In genomic region chr12:66470868-66471267, GRCm38 (mm10) we compare ENCODE assay signal across 11 mouse cellular contexts.
DNase-seq lines count a peak whose midpoint lies in the region; ATAC-seq lines count a peak whose summit lies in the region.
"Had no signal": no experiment of that assay in that cellular context is flagged by ENCODE, and none has a peak within 500 bp of the region (broad histone marks: within the 10 kb centered on the region; RNA-seq: fewer than 3 reads in every experiment).

No protein-coding gene starts in this region.

- H3K36me3 ChIP-seq in forebrain, embryonic 16.5 days (ENCODE audit: control insufficient read depth, insufficient read depth) = no peaks in the 10 kb centered on the region
- no peaks in the 10 kb centered on the region for H3K36me3 ChIP-seq in midbrain, embryonic 13.5 days

- 6% methylated on average over 4 of the region's 4 CpGs for WGBS in forebrain, embryonic 16.5 days
- 32% methylated on average over 4 of the region's 4 CpGs for WGBS in midbrain, embryonic 13.5 days

- peak overlapping the region; percentile 44 for H3K4me2 ChIP-seq in forebrain, embryonic 16.5 days (ENCODE audit: low read length)
- H3K4me2 ChIP-seq in midbrain, embryonic 13.5 days (replicated peaks) = 0 out of 2 replicates have a peak overlapping the region, but pooled peaks have one; percentile 9

- H3K4me3 ChIP-seq in forebrain, embryonic 16.5 days (replicated peaks; ENCODE audit: low read length) = peak overlapping the region; percentile 14; the same call in 1 of the 2 replicates
- H3K4me3 ChIP-seq in midbrain, embryonic 13.5 days (replicated peaks) = no peak overlapping the region

- no peaks in the 10 kb centered on the region for H3K27me3 ChIP-seq in forebrain, embryonic 16.5 days (replicated peaks; ENCODE audit: control insufficient read depth, insufficient read depth, low read length)
- no peaks in the 10 kb centered on the region for H3K27me3 ChIP-seq in midbrain, embryonic 13.5 days
- H3K27me3 ChIP-seq: CH12.LX had no signal

- peak; percentile 90 for ATAC-seq in forebrain, embryonic 16.5 days
- peak; percentile 80 for ATAC-seq in midbrain, embryonic 13.5 days
- no peak for ATAC-seq in megakaryocyte, adult 5-6 weeks (ENCODE audit: poor library complexity, severe bottlenecking)
- ATAC-seq: activated CD4-positive, CD25-positive, alpha-beta regulatory T cell, adult 4 months had no signal

- H3K9ac ChIP-seq in forebrain, embryonic 16.5 days (replicated peaks; ENCODE audit: low read depth, low read length) = no peak overlapping the region
- no peak overlapping the region for H3K9ac ChIP-seq in midbrain, embryonic 13.5 days (replicated peaks)

- peaks cover 9% of the 10 kb centered on the region for H3K4me1 ChIP-seq in forebrain, embryonic 16.5 days (replicated peaks; ENCODE audit: control insufficient read depth, insufficient read depth, low read length)
- 0 out of 2 replicates have a peak, but pooled peaks cover 6% of the 10 kb centered on the region for H3K4me1 ChIP-seq in midbrain, embryonic 13.5 days (replicated peaks)

- DNase-seq in left cerebral cortex, postnatal 10 days (ENCODE audit: extremely low spot score in 1 of 2, low spot score in 2 of 2) = peak; percentile 15 to 43
- DNase-seq in left cerebral cortex, adult 8-10 months (ENCODE audit: low spot score in 2 of 2) = no peak
- peak; percentile 63 for DNase-seq in brain, adult 2 months (ENCODE audit: low read depth, low spot score)
- no peak for DNase-seq in adrenal gland, adult 18-20 months (ENCODE audit: low spot score in 2 of 2)
- DNase-seq in adrenal gland, postnatal 25 days = no peak
- DNase-seq: heart, postnatal 10 days had no signal

- no peaks in the 10 kb centered on the region for H3K9me3 ChIP-seq in forebrain, embryonic 16.5 days (ENCODE audit: control insufficient read depth, low read length)
- H3K9me3 ChIP-seq in midbrain, embryonic 13.5 days = no peaks in the 10 kb centered on the region

- intact Hi-C loops in left cerebral cortex, postnatal 10 days (cut with DNase I) = no loop called here

- no peak overlapping the region for H3K27ac ChIP-seq in forebrain, embryonic 16.5 days (ENCODE audit: low read length)
- no peak overlapping the region for H3K27ac ChIP-seq in midbrain, embryonic 13.5 days

Comparison
In these comparisons a context has a peak if more than half of its experiments do, and no peak if none do; other contexts are left out.
1. DNase-seq: peak in left cerebral cortex, postnatal 10 days (2 of 2) and brain, adult 2 months (single experiment); none in left cerebral cortex, adult 8-10 months (0 of 2), adrenal gland, adult 18-20 months (0 of 2) and adrenal gland, postnatal 25 days (single experiment).